Mouse (Mus musculus) stomach, embryonic 14.5 days (tissue): ENCODE results near the gene Supt16. TPM values are rescaled to one million over a fixed set of nuclear protein-coding genes. Genes with fewer than 3 reads are reported as not detected.

Experiments used
- ATAC-seq: fragments of 200-750 bp; cut with Nextera tagmentation; 2 replicates; pipeline ENCODE4 v1.8.0; 2017; ENCODE audit warnings: low read depth, moderate TSS enrichment; ENCODE audit not compliant: insufficient number of reproducible peaks, insufficient read depth, low FRiP score
- H3K27ac ChIP-seq: fragments of 300-500 bp; sonication (generic); 2 replicates; pipeline ENCODE4 v1.5.1; 2014; ENCODE audit warnings: mild to moderate bottlenecking, low read length, moderate library complexity, mixed read lengths
- H3K27me3 ChIP-seq: fragments of 300-500 bp; sonication (generic); 2 replicates; pipeline ENCODE4 v1.6.1; 2014; ENCODE audit warnings: low read length, control low read depth, mixed read lengths; ENCODE audit not compliant: control insufficient read depth, insufficient read depth
- H3K36me3 ChIP-seq: fragments of 300-500 bp; sonication (generic); 2 replicates; pipeline ENCODE4 v1.6.1; 2014; ENCODE audit warnings: mild to moderate bottlenecking, control low read depth, low read length, moderate library complexity, mixed read lengths; ENCODE audit not compliant: control insufficient read depth, insufficient read depth
- H3K4me1 ChIP-seq: fragments of 300-500 bp; sonication (generic); 2 replicates; pipeline ENCODE4 v1.6.1; 2014; ENCODE audit warnings: low read length, control low read depth, mixed read lengths; ENCODE audit not compliant: control insufficient read depth, insufficient read depth
- H3K4me2 ChIP-seq: fragments of 300-500 bp; sonication (generic); replicated peaks from 2 replicates; pipeline ENCODE4 v1.6.1; 2014; ENCODE audit warnings: low read depth, low read length, control low read depth
- H3K4me3 ChIP-seq: fragments of 300-500 bp; sonication (generic); 2 replicates; pipeline ENCODE4 v1.5.1; 2014; ENCODE audit warnings: low read depth, low read length, control low read depth
- H3K9ac ChIP-seq: fragments of 300-500 bp; sonication (generic); replicated peaks from 2 replicates; pipeline ENCODE4 v1.6.1; 2014; ENCODE audit warnings: low read depth, mild to moderate bottlenecking, control low read depth, low read length, moderate library complexity, mixed read lengths
- H3K9me3 ChIP-seq: fragments of 300-500 bp; sonication (generic); 2 replicates; pipeline ENCODE4 v1.6.1; 2016; ENCODE audit warnings: low read depth, low read length, control low read depth; ENCODE audit not compliant: control insufficient read depth
- WGBS: fragments of 180-500 bp; shearing (Covaris S2); extraction: QIAGEN DNeasy Blood & Tissue Kit; methylation state at CpG from one replicate; pipeline ENCODE4 v1.1.7; 2014; 5-methylcytosine and 5-hydroxymethylcytosine counted together
- polyA plus RNA-seq: library from polyadenylated mRNA; unstranded; fragments of >200 nt; fragmentation: Nextera tagmentation; extraction: Ambion mirVana; gene quantifications from 2 replicates; pipeline ENCODE4 v1.2.1, GENCODE M21; 2014

Gene Supt16
- polyA plus RNA-seq, 1 experiment from 2014 or later, result 86.0 TPM

DNA sequence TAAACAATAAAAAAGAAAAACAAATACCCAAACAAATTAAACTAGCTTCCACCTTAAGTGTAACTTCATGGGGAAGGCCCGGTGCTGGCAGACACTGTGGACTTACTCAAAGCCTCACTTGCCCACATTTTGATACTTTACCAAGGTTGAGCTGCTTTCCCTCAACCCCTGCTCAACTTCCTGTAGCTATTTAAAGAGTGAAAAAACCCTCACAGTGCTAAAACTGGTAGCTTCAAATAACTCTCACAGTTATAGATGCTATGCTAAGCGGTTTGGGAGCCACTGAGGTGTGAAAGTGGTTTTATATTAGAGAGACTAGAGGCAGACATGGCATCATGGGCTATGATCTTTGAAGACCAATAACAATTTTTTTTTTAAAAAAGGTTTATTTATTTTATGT is 30.6 kb downstream of the Supt16 start:
- Histone ChIP-seq H3K4me3 (no peak overlapping the region), H3K27ac (no peak overlapping the region), H3K4me1 (no peaks in the 10 kb centered on the region), H3K4me2 (no peak overlapping the region), H3K9ac (no peak overlapping the region), H3K27me3 (no peaks in the 10 kb centered on the region), H3K36me3 (peaks cover 60% of the 10 kb centered on the region), H3K9me3 (no peaks in the 10 kb centered on the region)
- 94% methylated on average over 2 of the region's 2 CpGs for WGBS
- ATAC-seq, result no peak

DNA sequence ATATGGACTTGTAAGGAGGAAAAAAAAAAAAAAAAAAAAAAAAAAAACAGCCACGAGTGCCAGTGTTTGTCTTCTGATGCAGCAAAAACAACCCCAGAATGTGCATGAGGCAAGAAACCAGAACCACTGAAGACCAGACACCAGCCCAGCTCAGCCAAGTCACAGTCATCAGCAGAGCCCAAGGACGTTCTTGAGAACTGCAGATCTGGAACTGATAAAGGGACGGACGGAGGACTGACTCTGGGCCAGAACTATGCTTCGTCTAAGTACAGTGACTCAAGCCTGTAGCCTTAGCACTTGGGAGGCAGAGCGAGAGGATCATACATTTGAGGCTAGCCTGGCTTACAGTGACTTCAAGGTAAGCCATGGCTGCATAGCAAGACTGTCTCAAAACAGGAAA is 36.3 kb downstream of the Supt16 start:
- Histone ChIP-seq H3K9ac (no peak overlapping the region), H3K4me2 (no peak overlapping the region), H3K27ac (no peak overlapping the region), H3K27me3 (no peaks in the 10 kb centered on the region), H3K4me1 (no peaks in the 10 kb centered on the region), H3K4me3 (no peak overlapping the region), H3K36me3 (peaks cover 63% of the 10 kb centered on the region), H3K9me3 (no peaks in the 10 kb centered on the region)
- no peak for ATAC-seq
- 87% methylated on average over 6 of the region's 6 CpGs for WGBS

- ATAC-seq, result no peak
- Histone ChIP-seq H3K36me3 (peaks cover 16% of the 10 kb centered on the region), H3K27me3 (no peaks in the 10 kb centered on the region), H3K9ac (no peak overlapping the region), H3K4me2 (no peak overlapping the region), H3K4me3 (no peak overlapping the region), H3K27ac (no peak overlapping the region), H3K9me3 (no peaks in the 10 kb centered on the region), H3K4me1 (no peaks in the 10 kb centered on the region)
- WGBS, result 77% methylated on average over 2 of the region's 2 CpGs
Measured at GRCm38 (mm10) chr14:52155008-52155407, 42.2 kb downstream of the Supt16 start.

DNA sequence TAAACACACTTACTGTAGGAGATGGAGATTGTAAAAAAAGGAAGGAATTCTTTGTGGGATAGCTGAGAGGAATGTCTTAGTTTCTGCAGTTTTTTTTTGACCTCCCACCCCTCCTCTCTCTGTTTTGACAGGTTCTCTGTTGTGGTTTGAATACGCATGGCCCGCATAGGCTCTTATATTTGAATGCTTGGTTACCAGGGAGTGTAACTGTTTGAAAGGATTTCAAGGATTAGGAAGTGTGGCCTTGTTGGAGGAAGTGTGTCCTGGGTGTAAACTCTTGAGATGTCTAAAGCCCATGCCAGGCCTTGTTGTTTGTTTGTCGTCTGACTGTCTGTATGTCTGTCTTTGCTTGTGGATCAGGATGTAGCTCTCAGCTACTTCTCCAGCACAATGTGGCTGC is 44.6 kb downstream of the Supt16 start:
- H3K36me3 ChIP-seq, result no peaks in the 10 kb centered on the region
- WGBS, result 58% methylated on average over 3 of the region's 3 CpGs
- H3K27me3 ChIP-seq, result no peaks in the 10 kb centered on the region
- no peak overlapping the region for H3K4me3 ChIP-seq
- H3K9me3 ChIP-seq, result no peaks in the 10 kb centered on the region
- H3K9ac ChIP-seq, result no peak overlapping the region
- no peak overlapping the region for H3K4me2 ChIP-seq
- no peak for ATAC-seq
- H3K4me1 ChIP-seq, result no peaks in the 10 kb centered on the region
- H3K27ac ChIP-seq, result no peak overlapping the region

- ATAC-seq, result no peak
- 39% methylated on average over 7 of the region's 7 CpGs for WGBS
- no peaks in the 10 kb centered on the region for H3K36me3 ChIP-seq
Measured at GRCm38 (mm10) chr14:52152179-52152578, 45.0 kb downstream of the Supt16 start.

DNA sequence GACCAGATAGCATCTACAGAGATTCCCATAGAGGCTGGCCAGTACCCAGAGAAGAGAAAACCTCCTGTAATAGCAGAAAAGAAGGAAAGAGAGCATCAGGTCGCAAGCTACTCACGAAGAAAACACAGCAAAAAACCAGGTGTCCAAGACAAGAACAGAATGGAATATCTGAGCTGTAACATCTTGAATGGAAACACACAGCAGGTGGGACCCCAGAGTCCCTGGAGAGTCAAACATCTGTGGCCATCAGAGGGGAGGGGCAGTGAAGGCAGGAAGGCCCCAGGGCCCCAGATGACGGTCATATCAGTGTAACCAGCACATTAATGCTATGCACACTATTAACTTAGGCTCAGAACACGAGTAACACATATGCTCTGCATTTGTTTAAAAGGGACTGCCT is 47.3 kb downstream of the Supt16 start:
- H3K4me3 ChIP-seq, result no peak overlapping the region
- no peaks in the 10 kb centered on the region for H3K4me1 ChIP-seq
- H3K4me2 ChIP-seq, result no peak overlapping the region
- no peaks in the 10 kb centered on the region for H3K9me3 ChIP-seq
- H3K36me3 ChIP-seq, result no peaks in the 10 kb centered on the region
- no peak for ATAC-seq
- no peak overlapping the region for H3K9ac ChIP-seq
- WGBS, result 62% methylated on average over 4 of the region's 4 CpGs
- no peak overlapping the region for H3K27ac ChIP-seq
- no peaks in the 10 kb centered on the region for H3K27me3 ChIP-seq

More at GRCm38 (mm10) chr14:52152179-52152578, 45.0 kb downstream of the Supt16 start:
- Histone ChIP-seq H3K4me3 (no peak overlapping the region), H3K27ac (no peak overlapping the region), H3K9me3 (no peaks in the 10 kb centered on the region), H3K4me1 (no peaks in the 10 kb centered on the region), H3K9ac (no peak overlapping the region), H3K27me3 (no peaks in the 10 kb centered on the region), H3K4me2 (no peak overlapping the region)

DNA sequence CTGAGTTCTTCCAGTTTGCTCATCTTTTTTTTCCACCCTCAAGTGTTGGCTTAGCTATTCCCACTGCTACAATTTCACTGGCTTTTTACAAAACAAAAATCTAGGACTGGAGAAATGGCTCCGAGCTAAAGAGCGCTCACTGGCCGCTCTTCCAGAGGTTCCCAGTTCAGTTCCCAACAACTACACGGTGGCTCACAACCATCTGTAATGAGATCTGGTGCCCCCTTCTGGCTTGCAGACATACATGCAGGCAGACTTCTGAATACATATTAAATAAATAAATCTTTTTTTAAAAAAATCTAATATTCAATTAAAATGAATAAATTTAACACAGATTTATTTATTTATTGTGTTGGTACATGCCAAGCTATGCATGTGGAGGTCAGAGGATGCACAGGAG is 50.7 kb downstream of the Supt16 start:
- ATAC-seq, result no peak
- no peaks in the 10 kb centered on the region for H3K4me1 ChIP-seq
- no peaks in the 10 kb centered on the region for H3K9me3 ChIP-seq
- H3K4me3 ChIP-seq, result no peak overlapping the region
- H3K27me3 ChIP-seq, result no peaks in the 10 kb centered on the region
- H3K27ac ChIP-seq, result no peak overlapping the region
- no peak overlapping the region for H3K4me2 ChIP-seq
- H3K9ac ChIP-seq, result no peak overlapping the region
- 69% methylated on average over 4 of the region's 4 CpGs for WGBS
- H3K36me3 ChIP-seq, result no peaks in the 10 kb centered on the region

GRCm38 (mm10) chr14:52144165-52144564 is 53.1 kb downstream of the Supt16 start:
- ATAC-seq, result no peak
- no peaks in the 10 kb centered on the region for H3K4me1 ChIP-seq
- H3K4me3 ChIP-seq, result no peak overlapping the region
- H3K36me3 ChIP-seq, result no peaks in the 10 kb centered on the region
- no peak overlapping the region for H3K4me2 ChIP-seq
- 78% methylated on average over 4 of the region's 4 CpGs for WGBS
- no peaks in the 10 kb centered on the region for H3K9me3 ChIP-seq
- H3K27ac ChIP-seq, result no peak overlapping the region
- H3K27me3 ChIP-seq, result no peaks in the 10 kb centered on the region
- H3K9ac ChIP-seq, result no peak overlapping the region

DNA sequence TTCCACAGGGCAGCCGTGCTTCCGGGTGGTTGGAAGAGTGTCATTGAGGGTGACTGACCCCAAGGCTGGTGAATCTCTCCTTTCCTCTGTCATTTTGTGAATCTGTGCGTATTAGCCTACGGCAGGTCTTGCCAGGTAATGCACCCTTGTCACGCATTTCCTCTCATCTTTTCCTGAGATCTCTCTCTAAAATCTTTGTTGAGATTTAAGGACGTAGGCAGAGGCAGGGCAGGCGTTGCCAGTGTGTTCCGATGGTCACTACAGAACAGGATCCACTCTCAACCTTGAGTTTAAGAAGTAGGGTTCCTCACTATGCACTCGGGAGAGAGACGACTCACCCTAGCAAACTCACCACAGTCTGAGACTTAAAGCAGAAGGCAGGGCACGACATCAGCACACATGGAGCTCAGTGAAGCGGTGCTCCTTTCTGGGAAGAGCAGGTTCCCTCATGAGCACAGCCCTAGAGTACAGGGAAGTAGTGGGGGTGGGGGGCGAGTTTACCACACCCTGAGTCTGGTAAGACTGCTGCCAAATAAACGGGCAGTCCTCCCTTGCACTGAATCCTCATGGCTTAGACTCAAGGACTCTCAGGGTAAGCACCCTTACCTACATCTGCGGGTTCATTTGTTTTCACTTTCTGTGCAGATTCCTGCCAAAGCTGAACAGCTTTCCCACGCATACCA is 55.6 kb downstream of the Supt16 start:
- H3K4me3 ChIP-seq, result no peak overlapping the region

More for the DNA sequence above, 55.6 kb downstream of the Supt16 start:
- Histone ChIP-seq H3K4me2 (peak overlapping the region; percentile 25; the same call in 1 of the 2 replicates), H3K27ac (no peak overlapping the region), H3K27me3 (no peaks in the 10 kb centered on the region), H3K9ac (no peak overlapping the region), H3K4me1 (no peaks in the 10 kb centered on the region), H3K9me3 (no peaks in the 10 kb centered on the region), H3K36me3 (no peaks in the 10 kb centered on the region)
- no peak for ATAC-seq
- WGBS, result 66% methylated on average over 16 of the region's 16 CpGs
